ENCODE assay signal across 24 mouse cellular contexts in the genomic region with DNA sequence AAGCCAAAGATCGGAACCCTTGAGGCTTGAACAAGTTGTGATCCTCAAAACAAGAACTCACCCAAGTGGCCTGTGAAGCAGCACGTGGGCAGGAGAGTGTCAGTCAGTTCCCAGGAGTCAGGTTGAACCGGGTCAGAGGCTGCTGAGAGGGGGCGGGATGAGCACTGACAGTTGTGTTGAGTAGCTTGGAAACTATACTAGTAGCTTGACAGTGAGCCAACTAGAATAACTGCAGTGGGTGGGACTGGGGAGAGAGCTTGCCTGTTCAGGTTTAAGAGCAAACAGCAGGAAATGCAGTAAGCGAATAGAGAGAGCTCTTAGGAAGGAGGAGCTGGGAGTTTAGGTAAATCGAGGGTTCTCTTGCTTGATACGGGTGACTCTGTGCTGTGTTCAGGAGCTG.
"Had no signal": no experiment of that assay in that cellular context is flagged by ENCODE, and none has a peak within 500 bp of the region (broad histone marks: within the 10 kb centered on the region; RNA-seq: fewer than 3 reads in every experiment).

No protein-coding gene starts in this region.

- H3K9me3 ChIP-seq: intestine, embryonic 15.5 days; kidney, embryonic 15.5 days; limb, embryonic 13.5 days; liver, embryonic 12.5 days; liver, embryonic 15.5 days; lung, embryonic 15.5 days; midbrain, embryonic 12.5 days; midbrain, embryonic 15.5 days; neural tube, embryonic 12.5 days; neural tube, embryonic 15.5 days had no signal

- H3K4me1 ChIP-seq: intestine, embryonic 15.5 days; kidney, embryonic 15.5 days; limb, embryonic 13.5 days; liver, embryonic 12.5 days; liver, embryonic 15.5 days; lung, embryonic 15.5 days; midbrain, embryonic 12.5 days; midbrain, embryonic 15.5 days; neural tube, embryonic 12.5 days had no signal

- H3K36me3 ChIP-seq: intestine, embryonic 15.5 days; kidney, embryonic 15.5 days; limb, embryonic 13.5 days; liver, embryonic 12.5 days; liver, embryonic 15.5 days; lung, embryonic 15.5 days; midbrain, embryonic 12.5 days; midbrain, embryonic 15.5 days; neural tube, embryonic 12.5 days; neural tube, embryonic 15.5 days had no signal

- H3K4me3 ChIP-seq: intestine, embryonic 15.5 days; kidney, embryonic 15.5 days; limb, embryonic 13.5 days; liver, embryonic 12.5 days; liver, embryonic 15.5 days; lung, embryonic 15.5 days; midbrain, embryonic 12.5 days; midbrain, embryonic 15.5 days; neural tube, embryonic 12.5 days; neural tube, embryonic 15.5 days had no signal

- H3K9ac ChIP-seq: intestine, embryonic 15.5 days; kidney, embryonic 15.5 days; limb, embryonic 13.5 days; liver, embryonic 12.5 days; liver, embryonic 15.5 days; lung, embryonic 15.5 days; midbrain, embryonic 12.5 days; midbrain, embryonic 15.5 days; neural tube, embryonic 12.5 days; neural tube, embryonic 15.5 days had no signal

- H3K4me2 ChIP-seq: intestine, embryonic 15.5 days; kidney, embryonic 15.5 days; limb, embryonic 13.5 days; liver, embryonic 12.5 days; liver, embryonic 15.5 days; lung, embryonic 15.5 days; midbrain, embryonic 12.5 days; midbrain, embryonic 15.5 days; neural tube, embryonic 12.5 days; neural tube, embryonic 15.5 days had no signal

- H3K27ac ChIP-seq: intestine, embryonic 15.5 days; kidney, embryonic 15.5 days; limb, embryonic 13.5 days; liver, embryonic 12.5 days; liver, embryonic 15.5 days; lung, embryonic 15.5 days; macrophage; midbrain, embryonic 12.5 days; midbrain, embryonic 15.5 days; neural tube, embryonic 12.5 days; neural tube, embryonic 15.5 days; stomach, postnatal 0 days had no signal

- DNase-seq: kidney, adult 11 months; kidney, adult 8-10 months; kidney, postnatal 10 days; kidney, postnatal 36 days; left cerebral cortex, postnatal 4 days; lung, adult 18-20 months; lung, postnatal 14 days; right cerebral cortex, adult 18-20 months; right cerebral cortex, postnatal 14 days; right cerebral cortex, postnatal 4 days; thymus, adult 18-20 months; thymus, postnatal 36 days had no signal

- H3K27me3 ChIP-seq: intestine, embryonic 15.5 days; kidney, embryonic 15.5 days; limb, embryonic 13.5 days; liver, embryonic 12.5 days; liver, embryonic 15.5 days; lung, embryonic 15.5 days; midbrain, embryonic 12.5 days; midbrain, embryonic 15.5 days; neural tube, embryonic 12.5 days; neural tube, embryonic 15.5 days had no signal

- ATAC-seq: intestine, embryonic 15.5 days; liver, embryonic 12.5 days; midbrain, embryonic 15.5 days had no signal
